Mouse (Mus musculus) heart, embryonic 16.5 days (tissue): ENCODE data around the gene Syce3. TPM values are rescaled to one million over a fixed set of nuclear protein-coding genes. Genes with fewer than 3 reads are reported as not detected.

ENCODE experiments used
- ATAC-seq: fragments of 200-750 bp; cut with Nextera tagmentation; replicated peaks from 2 replicates; pipeline ENCODE4 v1.8.0; 2017; ENCODE audit warnings: moderate number of reproducible peaks; ENCODE audit not compliant: insufficient read depth, low FRiP score; ENCODE audit errors: extremely low read depth
- H3K27ac ChIP-seq: fragments of 300-500 bp; sonication (generic); 2 replicates; pipeline ENCODE4 v1.5.1; 2014; ENCODE audit warnings: mild to moderate bottlenecking, low read length, control low read depth, moderate library complexity
- H3K27me3 ChIP-seq: fragments of 300-500 bp; sonication (generic); 2 replicates; pipeline ENCODE4 v1.6.1; 2014; ENCODE audit warnings: low read length, mixed read lengths; ENCODE audit not compliant: control insufficient read depth, insufficient read depth
- H3K36me3 ChIP-seq: fragments of 300-500 bp; sonication (generic); 2 replicates; pipeline ENCODE4 v1.6.1; 2014; ENCODE audit not compliant: control insufficient read depth, insufficient read depth
- H3K4me1 ChIP-seq: fragments of 300-500 bp; sonication (generic); 2 replicates; pipeline ENCODE4 v1.6.1; 2014; ENCODE audit warnings: low read length, mixed read lengths; ENCODE audit not compliant: control insufficient read depth, insufficient read depth
- H3K4me2 ChIP-seq: fragments of 300-500 bp; sonication (generic); 2 replicates; pipeline ENCODE4 v1.6.1; 2014; ENCODE audit warnings: low read depth, mild to moderate bottlenecking, control low read depth, low read length
- H3K4me3 ChIP-seq: fragments of 300-500 bp; sonication (generic); 2 replicates; pipeline ENCODE4 v1.5.1; 2014; ENCODE audit warnings: mild to moderate bottlenecking, control low read depth, low read length
- H3K9ac ChIP-seq: fragments of 300-500 bp; sonication (generic); 2 replicates; pipeline ENCODE4 v1.6.1; 2014; ENCODE audit warnings: low read length, control low read depth
- H3K9me3 ChIP-seq: fragments of 300-500 bp; sonication (generic); replicated peaks from 2 replicates; pipeline ENCODE4 v1.6.1; 2016; ENCODE audit warnings: low read length; ENCODE audit not compliant: control insufficient read depth
- WGBS: fragments of 180-500 bp; shearing (Covaris S2); extraction: QIAGEN DNeasy Blood & Tissue Kit; methylation state at CpG from one replicate; pipeline ENCODE4 v1.1.7; 2014; 5-methylcytosine and 5-hydroxymethylcytosine counted together
- polyA plus RNA-seq: library from polyadenylated mRNA; unstranded; fragments of >200 nt; fragmentation: Nextera tagmentation; extraction: Ambion mirVana; gene quantifications from 2 replicates; pipeline ENCODE4 v1.2.1, GENCODE M21; 2015

Gene Syce3
- polyA plus RNA-seq, 1 experiment from 2014 or later = not detected

- H3K27ac ChIP-seq = peak overlapping the region; percentile 98; the same call in 1 of the 2 replicates
- WGBS = 76% methylated on average over 19 of the region's 19 CpGs
- ATAC-seq = no peak
- H3K4me1 ChIP-seq = peaks cover 32% of the 10 kb centered on the region
- no peaks in the 10 kb centered on the region for H3K27me3 ChIP-seq
- peak overlapping the region; percentile 67 for H3K4me3 ChIP-seq
- peak overlapping the region; percentile 86 for H3K9ac ChIP-seq
- peaks cover 18% of the 10 kb centered on the region for H3K36me3 ChIP-seq
- H3K9me3 ChIP-seq = no peaks in the 10 kb centered on the region
- peak overlapping the region; percentile 69 for H3K4me2 ChIP-seq
Measured at GRCm38 (mm10) chr15:89428136-89428790, 18.0 kb upstream of the Syce3 start.

GRCm38 (mm10) chr15:89426716-89427115, 16.4 kb upstream of the Syce3 start:
- ATAC-seq = no peak
- H3K9ac ChIP-seq = peak overlapping the region; percentile 64
- H3K36me3 ChIP-seq = peaks cover 29% of the 10 kb centered on the region
- no peak overlapping the region for H3K4me3 ChIP-seq
- whole genome bisulfite sequencing = 74% methylated on average over 10 of the region's 10 CpGs
- no peaks in the 10 kb centered on the region for H3K27me3 ChIP-seq
- peaks cover 39% of the 10 kb centered on the region for H3K4me1 ChIP-seq
- H3K4me2 ChIP-seq = no peak overlapping the region
- H3K27ac ChIP-seq = peak overlapping the region; percentile 99
- H3K9me3 ChIP-seq = no peaks in the 10 kb centered on the region

- Histone ChIP-seq H3K36me3 (peaks cover 29% of the 10 kb centered on the region), H3K4me1 (peaks cover 39% of the 10 kb centered on the region), H3K27me3 (no peaks in the 10 kb centered on the region), H3K9me3 (no peaks in the 10 kb centered on the region), H3K9ac (peak within 1 kb of the TSS; percentile 92), H3K4me2 (peak within 1 kb of the TSS; percentile 67), H3K4me3 (peak within 1 kb of the TSS; percentile 63), H3K27ac (peak within 1 kb of the TSS; percentile 99)
- peak; percentile 83 for ATAC-seq
- 26% methylated on average over 6 of the region's 6 CpGs for WGBS
Measured at GRCm38 (mm10) chr15:89425711-89426121, 15.4 kb upstream of the Syce3 start, which contains the start of gene Cpt1b. Gene Cpt1b (minus strand): TSS chr15:89425863.

GRCm38 (mm10) chr15:89424621-89425020, 14.3 kb upstream of the Syce3 start:
- Histone ChIP-seq H3K9ac (peak overlapping the region; percentile 92), H3K27me3 (no peaks in the 10 kb centered on the region), H3K4me1 (peaks cover 35% of the 10 kb centered on the region), H3K9me3 (no peaks in the 10 kb centered on the region), H3K27ac (peak overlapping the region; percentile 99), H3K36me3 (peaks cover 39% of the 10 kb centered on the region), H3K4me3 (peak overlapping the region; percentile 63), H3K4me2 (peak overlapping the region; percentile 67)
- 68% methylated on average over 8 of the region's 8 CpGs for whole genome bisulfite sequencing
- ATAC-seq = no peak

- H3K9ac ChIP-seq = no peak overlapping the region
- H3K9me3 ChIP-seq = no peaks in the 10 kb centered on the region
- no peak for ATAC-seq
- 94% methylated on average over 9 of the region's 9 CpGs for WGBS
- no peak overlapping the region for H3K4me2 ChIP-seq
- H3K4me3 ChIP-seq = no peak overlapping the region
- peaks cover 27% of the 10 kb centered on the region for H3K4me1 ChIP-seq
- no peaks in the 10 kb centered on the region for H3K27me3 ChIP-seq
- no peak overlapping the region for H3K27ac ChIP-seq
- peaks cover 51% of the 10 kb centered on the region for H3K36me3 ChIP-seq
Measured at GRCm38 (mm10) chr15:89421938-89422337, 11.6 kb upstream of the Syce3 start.

GRCm38 (mm10) chr15:89415282-89415681, 5.0 kb upstream of the Syce3 start:
- Histone ChIP-seq H3K27me3 (no peaks in the 10 kb centered on the region), H3K27ac (peak overlapping the region; percentile 87), H3K4me1 (peaks cover 11% of the 10 kb centered on the region), H3K4me2 (peak overlapping the region; percentile 46), H3K9me3 (no peaks in the 10 kb centered on the region), H3K4me3 (no peak overlapping the region), H3K36me3 (peaks cover 38% of the 10 kb centered on the region), H3K9ac (peak overlapping the region; percentile 20; the same call in 1 of the 2 replicates)
- ATAC-seq = peak; percentile 87
- WGBS = 42% methylated on average over 8 of the region's 8 CpGs

- Histone ChIP-seq H3K4me1 (no peaks in the 10 kb centered on the region), H3K27ac (no peak overlapping the region), H3K36me3 (no peaks in the 10 kb centered on the region), H3K9me3 (peaks cover 11% of the 10 kb centered on the region), H3K4me3 (no peak overlapping the region), H3K9ac (no peak overlapping the region), H3K27me3 (no peaks in the 10 kb centered on the region), H3K4me2 (no peak overlapping the region)
- ATAC-seq = no peak
Measured at GRCm38 (mm10) chr15:89406691-89407090, 3.6 kb downstream of the Syce3 start.

- Histone ChIP-seq H3K36me3 (no peaks in the 10 kb centered on the region), H3K4me2 (no peak overlapping the region), H3K4me1 (no peaks in the 10 kb centered on the region), H3K4me3 (no peak overlapping the region), H3K9ac (no peak overlapping the region), H3K9me3 (peaks cover 11% of the 10 kb centered on the region), H3K27ac (no peak overlapping the region), H3K27me3 (no peaks in the 10 kb centered on the region)
- WGBS = 71% methylated on average over 10 of the region's 10 CpGs
- ATAC-seq = no peak
Measured at GRCm38 (mm10) chr15:89404831-89405623, 5.3 kb downstream of the Syce3 start.

GRCm38 (mm10) chr15:89402471-89402870, 7.8 kb downstream of the Syce3 start:
- no peak overlapping the region for H3K27ac ChIP-seq
- H3K9me3 ChIP-seq = peaks cover 3% of the 10 kb centered on the region
- H3K4me3 ChIP-seq = no peak overlapping the region
- no peaks in the 10 kb centered on the region for H3K36me3 ChIP-seq
- 83% methylated on average over 1 of the region's 1 CpGs for WGBS
- H3K4me1 ChIP-seq = no peaks in the 10 kb centered on the region
- H3K9ac ChIP-seq = no peak overlapping the region
- H3K4me2 ChIP-seq = no peak overlapping the region
- ATAC-seq = no peak
- no peaks in the 10 kb centered on the region for H3K27me3 ChIP-seq
